Mouse (Mus musculus) right cerebral cortex, postnatal 10 days (tissue): Measurements from ENCODE around the gene Olfr247.
"Not testable (repeated sequence)": the region's sequence is repeated elsewhere in the genome, so short reads cannot be mapped to it uniquely, and the experiment has no call there.

ENCODE experiments used
- DNase-seq, 2 experiments: peaks; one replicate each; pipeline ENCODE4 v3.0.0; 2021; ENCODE audit warnings: low spot score in 2 of 2

The Olfr247 gene

GRCm38 (mm10) chr10:129976040-129976439 is at the start of gene Olfr247:
Olfr247 (minus strand) TSS chr10:129976140.
- not testable (repeated sequence) for DNase-seq

- DNase-seq, result no peak
Observed at GRCm38 (mm10) chr10:130012321-130012720, 36.4 kb upstream of the Olfr247 start, which contains the start of gene Olfr820. Olfr820 (plus strand) TSS chr10:130012621.

GRCm38 (mm10) chr10:130005366-130005765 is 29.4 kb upstream of the Olfr247 start:
- not testable (repeated sequence) for DNase-seq

GRCm38 (mm10) chr10:130004104-130004503 is 28.2 kb upstream of the Olfr247 start:
- DNase-seq, result not testable (repeated sequence)

- DNase-seq, result not testable (repeated sequence)
Observed at GRCm38 (mm10) chr10:129984962-129985361, 9.0 kb upstream of the Olfr247 start, which contains the start of gene Gm10310. Gm10310 (minus strand) TSS chr10:129985062.

GRCm38 (mm10) chr10:129981867-129982266 is 5.9 kb upstream of the Olfr247 start:
- DNase-seq, result not testable (repeated sequence)

GRCm38 (mm10) chr10:129972994-129973393 is 2.9 kb downstream of the Olfr247 start:
- not testable (repeated sequence) for DNase-seq

GRCm38 (mm10) chr10:129967166-129967565 is 8.8 kb downstream of the Olfr247 start, which contains the start of gene Olfr819:
Olfr819 (minus strand) TSS chr10:129967266.
- not testable (repeated sequence) for DNase-seq

GRCm38 (mm10) chr10:129966232-129966631 is 9.7 kb downstream of the Olfr247 start:
- not testable (repeated sequence) for DNase-seq

GRCm38 (mm10) chr10:129949000-129949399 is 26.9 kb downstream of the Olfr247 start, which contains the start of gene Olfr818:
Olfr818 (minus strand) TSS chr10:129949100.
- DNase-seq, result no peak
